Mouse (Mus musculus): Measurements from ENCODE around the gene Nudt13. TPM values are rescaled to one million over a fixed set of nuclear protein-coding genes. Genes with fewer than 3 reads are reported as not detected.
A peak's percentile ranks its signal among the peaks of the same experiment; 100 is the strongest.
"Not testable (repeated sequence)": the region's sequence is repeated elsewhere in the genome, so short reads cannot be mapped to it uniquely, and the experiment has no call there.

Gene Nudt13
- 10 to 100 TPM; 23.3 to 27.0 TPM for total RNA-seq (2021)

- intact Hi-C loops (cut with DNase I) = no loop called here
- DNase-seq = peak; percentile 92
Observed at GRCm38 (mm10) chr14:20294117-20294892, at the start of gene Nudt13. Nudt13 (plus strand) TSS chr14:20294697.

GRCm38 (mm10) chr14:20245318-20245717 lies 49.2 kb upstream of the Nudt13 start:
- intact Hi-C loops (cut with DNase I) = no loop called here
- DNase-seq = peak in 1 of 2 experiments; percentile 28

- intact Hi-C loops (cut with DNase I) = no loop called here
- DNase-seq = no peak
Observed at GRCm38 (mm10) chr14:20245861-20246260, 48.6 kb upstream of the Nudt13 start.

- peak; percentile 48 to 49 for DNase-seq
- intact Hi-C loops (cut with DNase I) = no loop called here
Observed at GRCm38 (mm10) chr14:20246811-20247266, 47.7 kb upstream of the Nudt13 start.

GRCm38 (mm10) chr14:20248001-20248400 lies 46.5 kb upstream of the Nudt13 start:
- no peak for DNase-seq
- intact Hi-C loops (cut with DNase I) = no loop called here

GRCm38 (mm10) chr14:20250237-20251171 lies 44.0 kb upstream of the Nudt13 start:
- DNase-seq = no peak
- intact Hi-C loops (cut with DNase I) = no loop called here

GRCm38 (mm10) chr14:20258185-20259113 lies 36.0 kb upstream of the Nudt13 start:
- intact Hi-C loops (cut with DNase I) = loop anchor here (1.0 to 5.0 kb wide), 3 partner anchors 144 to 416 kb away; no protein-coding TSS in a partner anchor
- DNase-seq = peak; percentile 81 to 89

- intact Hi-C loops (cut with DNase I) = loop anchor here (5.0 kb wide), 1 partner anchor 560 kb away; no protein-coding TSS in a partner anchor
- DNase-seq = no peak
Observed at GRCm38 (mm10) chr14:20262346-20262745, 32.2 kb upstream of the Nudt13 start.

GRCm38 (mm10) chr14:20268421-20268820 lies 26.1 kb upstream of the Nudt13 start:
- DNase-seq = no peak
- intact Hi-C loops (cut with DNase I) = no loop called here

- intact Hi-C loops (cut with DNase I) = no loop called here
- DNase-seq = no peak
Observed at GRCm38 (mm10) chr14:20269082-20269809, 25.3 kb upstream of the Nudt13 start, which contains the start of gene Kcnk16. Kcnk16 (minus strand) TSS chr14:20269199.

GRCm38 (mm10) chr14:20291391-20291790 lies 3.1 kb upstream of the Nudt13 start:
- no peak for DNase-seq
- intact Hi-C loops (cut with DNase I) = no loop called here

- DNase-seq = no peak
- intact Hi-C loops (cut with DNase I) = no loop called here
Observed at GRCm38 (mm10) chr14:20294947-20295346, 450 bp downstream of the Nudt13 start.

GRCm38 (mm10) chr14:20297616-20298015 lies 3.1 kb downstream of the Nudt13 start:
- intact Hi-C loops (cut with DNase I) = no loop called here

GRCm38 (mm10) chr14:20298131-20298530 lies 3.6 kb downstream of the Nudt13 start:
- intact Hi-C loops (cut with DNase I) = no loop called here
- peak in 1 of 2 experiments; percentile 16 for DNase-seq

More at GRCm38 (mm10) chr14:20297616-20298015, 3.1 kb downstream of the Nudt13 start:
- DNase-seq = no peak

- DNase-seq; intact Hi-C loops (cut with DNase I): not testable (repeated sequence)
Observed at GRCm38 (mm10) chr14:20305085-20305484, 10.6 kb downstream of the Nudt13 start.

GRCm38 (mm10) chr14:20315137-20315536 lies 20.6 kb downstream of the Nudt13 start:
- DNase-seq = no peak
- intact Hi-C loops (cut with DNase I) = no loop called here

GRCm38 (mm10) chr14:20319420-20319819 lies 24.9 kb downstream of the Nudt13 start:
- intact Hi-C loops (cut with DNase I) = no loop called here
- peak; percentile 17 to 50 for DNase-seq

GRCm38 (mm10) chr14:20324196-20324595 lies 29.7 kb downstream of the Nudt13 start:
- DNase-seq = no peak
- intact Hi-C loops (cut with DNase I) = no loop called here

- intact Hi-C loops (cut with DNase I) = no loop called here
- no peak for DNase-seq
Observed at GRCm38 (mm10) chr14:20328474-20328873, 34.0 kb downstream of the Nudt13 start.

All from heart, postnatal 10 days (tissue).